Mouse (Mus musculus) heart, embryonic 14.5 days (tissue): ENCODE results near the gene Tent4b. TPM values are rescaled to one million over a fixed set of nuclear protein-coding genes. Genes with fewer than 3 reads are reported as not detected.

ENCODE experiments used
- ATAC-seq: fragments of 200-750 bp; cut with Nextera tagmentation; 2 replicates; pipeline ENCODE4 v1.8.0; 2017; ENCODE audit warnings: low read depth, moderate TSS enrichment; ENCODE audit not compliant: insufficient number of reproducible peaks, insufficient read depth, low FRiP score
- H3K27ac ChIP-seq, 2 experiments: fragments of 200-500 bp in 1 of 2; fragments of 300-500 bp in 1 of 2; sonication (generic) in 1 of 2; replicated peaks in 1 of 2; 2 replicates each; pipeline ENCODE4 v1.5.1; 2012 to 2014; ENCODE audit warnings: low read depth in 2 of 2, low read length in 2 of 2, control low read depth in 1 of 2, mild to moderate bottlenecking in 1 of 2, mixed read lengths in 1 of 2; ENCODE audit not compliant: control insufficient read depth in 1 of 2, insufficient read depth in 1 of 2
- H3K27me3 ChIP-seq: fragments of 300-500 bp; sonication (generic); 2 replicates; pipeline ENCODE4 v1.6.1; 2014; ENCODE audit warnings: mild to moderate bottlenecking, low read length, control low read depth; ENCODE audit not compliant: control insufficient read depth, insufficient read depth
- H3K36me3 ChIP-seq: fragments of 300-500 bp; sonication (generic); 2 replicates; pipeline ENCODE4 v1.6.1; 2014; ENCODE audit warnings: mild to moderate bottlenecking, control low read depth, low read length, mixed read lengths; ENCODE audit not compliant: control insufficient read depth, insufficient read depth
- H3K4me1 ChIP-seq, 2 experiments: fragments of 200-500 bp in 1 of 2; fragments of 300-500 bp in 1 of 2; sonication (generic) in 1 of 2; 2 replicates each; pipeline ENCODE4 v1.6.1; 2012 to 2014; ENCODE audit warnings: low read length in 2 of 2, control low read depth in 1 of 2, mixed read lengths in 1 of 2; ENCODE audit not compliant: control insufficient read depth in 2 of 2, insufficient read depth in 2 of 2
- H3K4me2 ChIP-seq: fragments of 300-500 bp; sonication (generic); 2 replicates; pipeline ENCODE4 v1.6.1; 2014; ENCODE audit warnings: mild to moderate bottlenecking, low read length
- H3K4me3 ChIP-seq, 2 experiments: fragments of 200-500 bp in 1 of 2; fragments of 300-500 bp in 1 of 2; sonication (generic) in 1 of 2; 2 replicates each; pipeline ENCODE4 v1.5.1; 2012 to 2014; ENCODE audit warnings: low read length in 2 of 2, mild to moderate bottlenecking in 2 of 2, control low read depth in 1 of 2, low read depth in 1 of 2, moderate library complexity in 1 of 2; ENCODE audit not compliant: control insufficient read depth in 1 of 2, insufficient read depth in 1 of 2
- H3K9ac ChIP-seq: fragments of 300-500 bp; sonication (generic); 2 replicates; pipeline ENCODE4 v1.6.1; 2014; ENCODE audit warnings: mild to moderate bottlenecking, low read length
- H3K9me3 ChIP-seq: fragments of 300-500 bp; sonication (generic); 2 replicates; pipeline ENCODE4 v1.6.1; 2016; ENCODE audit warnings: low read length, control low read depth; ENCODE audit not compliant: control insufficient read depth
- WGBS: fragments of 180-500 bp; shearing (Covaris S2); extraction: QIAGEN DNeasy Blood & Tissue Kit; methylation state at CpG from one replicate; pipeline ENCODE4 v1.1.7; 2014; 5-methylcytosine and 5-hydroxymethylcytosine counted together
- polyA plus RNA-seq: library from polyadenylated mRNA; unstranded; fragments of >200 nt; fragmentation: Nextera tagmentation; extraction: Ambion mirVana; gene quantifications from 2 replicates; pipeline ENCODE4 v1.2.1, GENCODE M21; 2014

Gene Tent4b
- polyA plus RNA-seq, 1 experiment from 2014 or later: 10.1 TPM

- Histone ChIP-seq H3K4me2 (no peak overlapping the region), H3K9me3 (no peaks in the 10 kb centered on the region), H3K4me1 (peaks cover 4 to 11% of the 10 kb centered on the region in 2 experiments; a peak in 2 of 4 replicates), H3K9ac (no peak overlapping the region), H3K36me3 (peaks cover 58% of the 10 kb centered on the region), H3K27me3 (no peaks in the 10 kb centered on the region), H3K27ac (no peak overlapping the region), H3K4me3 (no peak overlapping the region)
- no peak for ATAC-seq
- WGBS: 68% methylated on average over 6 of the region's 6 CpGs
These were observed 59.0 kb downstream of the Tent4b start for GRCm38 (mm10) chr8:88258024-88258423.

- Histone ChIP-seq H3K9me3 (no peaks in the 10 kb centered on the region), H3K36me3 (peaks cover 54% of the 10 kb centered on the region), H3K4me1 (peaks cover 4 to 11% of the 10 kb centered on the region in 2 experiments; a peak in 2 of 4 replicates), H3K27me3 (no peaks in the 10 kb centered on the region), H3K9ac (no peak overlapping the region), H3K4me3 (no peak overlapping the region), H3K4me2 (no peak overlapping the region), H3K27ac (no peak overlapping the region)
- WGBS: 83% methylated on average over 11 of the region's 11 CpGs
- no peak for ATAC-seq
These were observed 59.5 kb downstream of the Tent4b start for GRCm38 (mm10) chr8:88258544-88258943.

DNA sequence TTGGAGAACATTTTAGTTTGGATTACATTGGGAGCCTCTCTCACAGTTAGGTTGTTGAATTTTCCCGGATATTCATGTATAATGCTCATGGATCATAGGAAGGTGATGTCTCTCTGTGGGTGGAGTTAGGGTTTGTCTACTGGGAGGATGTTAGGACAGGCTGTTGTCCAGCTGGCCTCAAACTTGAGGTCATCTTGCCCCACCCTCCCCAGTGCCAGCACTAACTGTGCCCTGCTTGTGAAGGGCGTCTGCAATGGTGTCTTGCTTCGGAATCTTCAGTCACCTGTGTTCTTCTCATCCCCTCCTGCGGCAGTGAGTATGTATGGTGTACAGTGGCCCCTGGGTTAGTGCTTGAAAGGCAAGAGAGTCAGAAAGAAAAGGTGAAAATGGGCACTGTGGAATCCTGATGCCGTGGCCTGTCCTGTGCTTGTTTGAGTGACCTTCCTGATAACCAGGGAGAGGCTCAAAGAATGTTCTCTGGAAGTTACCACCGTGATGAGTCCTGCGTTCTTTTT is 61.5 kb downstream of the Tent4b start:
- peaks cover 5 to 13% of the 10 kb centered on the region in 2 experiments; a peak in 3 of 4 replicates for H3K4me1 ChIP-seq
- WGBS: 55% methylated on average over 7 of the region's 7 CpGs
- no peak overlapping the region for H3K4me2 ChIP-seq
- H3K36me3 ChIP-seq: peaks cover 37% of the 10 kb centered on the region
- H3K9ac ChIP-seq: no peak overlapping the region
- H3K27ac ChIP-seq: no peak overlapping the region
- no peak for ATAC-seq
- H3K27me3 ChIP-seq: no peaks in the 10 kb centered on the region
- H3K4me3 ChIP-seq: no peak overlapping the region
- no peaks in the 10 kb centered on the region for H3K9me3 ChIP-seq

GRCm38 (mm10) chr8:88262831-88263635 is 64.0 kb downstream of the Tent4b start:
- Histone ChIP-seq H3K4me2 (no peak overlapping the region), H3K27me3 (no peaks in the 10 kb centered on the region), H3K4me3 (no peak overlapping the region), H3K4me1 (peaks cover 7 to 15% of the 10 kb centered on the region in 2 experiments; a peak in 3 of 4 replicates), H3K27ac (no peak overlapping the region), H3K9ac (no peak overlapping the region), H3K36me3 (peaks cover 13% of the 10 kb centered on the region; the same call in 1 of the 2 replicates), H3K9me3 (no peaks in the 10 kb centered on the region)
- no peak for ATAC-seq
- 56% methylated on average over 14 of the region's 14 CpGs for WGBS

DNA sequence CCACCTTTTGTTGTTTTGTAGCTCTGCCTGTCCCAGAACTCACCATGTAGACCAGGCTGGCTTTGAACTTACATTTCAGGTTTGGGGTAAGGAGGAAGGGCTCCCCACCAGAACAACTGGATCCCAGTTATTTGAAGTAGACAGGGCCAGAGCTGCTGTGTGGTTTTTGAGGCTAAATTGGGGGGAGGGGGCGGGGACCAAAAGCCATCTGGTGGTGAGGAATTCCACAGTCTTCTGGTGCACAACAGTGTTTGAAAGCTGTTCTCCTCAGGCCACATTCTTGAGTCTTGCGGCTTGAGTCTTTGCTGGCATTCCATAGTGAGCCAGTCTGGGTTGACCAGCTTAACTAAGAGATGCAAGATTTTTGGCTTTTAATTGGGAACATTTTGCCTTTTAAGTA is 66.5 kb downstream of the Tent4b start:
- WGBS: 6% methylated on average over 2 of the region's 2 CpGs
- no peak overlapping the region for H3K4me3 ChIP-seq
- no peak overlapping the region for H3K9ac ChIP-seq
- no peak overlapping the region for H3K27ac ChIP-seq
- H3K4me1 ChIP-seq: peaks cover 7 to 13% of the 10 kb centered on the region in 2 experiments; a peak in 3 of 4 replicates
- ATAC-seq: no peak
- H3K36me3 ChIP-seq: no peaks in the 10 kb centered on the region
- H3K4me2 ChIP-seq: no peak overlapping the region
- no peaks in the 10 kb centered on the region for H3K27me3 ChIP-seq
- H3K9me3 ChIP-seq: no peaks in the 10 kb centered on the region

DNA sequence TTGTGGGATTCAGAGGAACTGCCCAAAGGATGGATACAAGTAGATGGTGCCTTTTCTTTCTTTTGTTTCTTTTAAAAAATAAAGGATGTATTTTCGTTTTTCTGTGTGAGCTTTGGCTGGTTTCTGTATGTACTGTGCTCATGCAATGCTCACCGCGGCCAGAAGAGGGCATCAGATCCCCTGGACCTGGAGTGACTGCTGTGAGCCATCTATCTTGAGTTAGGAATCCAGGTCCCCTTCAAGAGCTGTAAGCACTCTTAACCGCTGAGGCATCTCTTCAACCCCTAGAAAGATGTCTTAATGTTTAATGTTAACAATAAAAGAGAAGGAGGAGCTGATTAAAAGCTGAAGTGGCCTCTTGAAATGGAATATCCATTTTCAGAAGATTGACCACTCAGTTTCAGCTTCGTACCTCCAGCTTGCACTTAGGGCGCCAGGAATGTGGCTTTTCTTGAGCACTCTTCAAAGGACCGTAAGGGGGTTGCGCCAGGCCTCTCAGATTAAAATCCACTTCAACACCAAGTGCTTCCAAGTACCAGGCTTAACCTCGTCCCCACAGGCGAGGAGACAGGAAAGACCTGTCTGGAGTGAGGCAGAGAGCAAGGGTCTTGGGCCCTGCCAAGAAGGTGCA is 67.3 kb downstream of the Tent4b start:
- H3K27me3 ChIP-seq: no peaks in the 10 kb centered on the region
- H3K4me1 ChIP-seq: peaks cover 7 to 8% of the 10 kb centered on the region in 2 experiments; a peak in 3 of 4 replicates
- H3K36me3 ChIP-seq: no peaks in the 10 kb centered on the region
- H3K4me3 ChIP-seq: no peak overlapping the region
- H3K9ac ChIP-seq: no peak overlapping the region
- H3K9me3 ChIP-seq: no peaks in the 10 kb centered on the region
- no peak overlapping the region for H3K27ac ChIP-seq
- WGBS: 19% methylated on average over 10 of the region's 10 CpGs
- no peak for ATAC-seq
- H3K4me2 ChIP-seq: no peak overlapping the region

DNA sequence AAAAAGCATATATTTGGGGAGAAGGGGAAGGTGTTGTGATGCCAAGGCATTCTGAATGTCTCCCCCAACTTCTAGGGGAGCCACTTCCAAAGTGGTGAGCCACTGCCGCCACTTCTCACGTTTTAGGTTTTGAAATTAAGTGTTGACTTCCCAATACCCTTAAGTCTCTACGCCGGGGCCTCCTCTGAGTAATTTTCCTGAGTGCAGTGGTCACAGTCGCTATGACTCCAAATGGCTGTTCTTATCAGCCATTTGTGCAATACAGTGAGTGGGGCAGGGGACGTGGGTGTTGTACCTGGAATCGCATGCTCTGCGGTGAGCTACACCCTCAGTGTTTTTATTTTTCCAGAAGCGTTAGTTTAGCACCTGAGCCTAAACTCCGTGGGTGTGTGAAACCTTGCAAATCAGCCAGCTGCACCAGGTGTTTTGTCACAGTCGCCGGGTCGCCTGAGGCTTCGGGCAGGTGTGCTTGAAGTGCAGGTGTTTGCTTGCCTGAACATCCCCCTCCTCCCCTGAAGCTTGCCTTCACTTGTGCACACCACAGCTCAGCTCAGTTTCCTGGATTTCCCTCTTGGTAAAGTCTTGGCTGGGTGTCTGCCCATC is 67.9 kb downstream of the Tent4b start:
- no peak overlapping the region for H3K4me3 ChIP-seq
- H3K4me2 ChIP-seq: no peak overlapping the region
- H3K27ac ChIP-seq: no peak overlapping the region
- H3K36me3 ChIP-seq: no peaks in the 10 kb centered on the region
- peaks cover 6 to 7% of the 10 kb centered on the region in 2 experiments; a peak in 3 of 4 replicates for H3K4me1 ChIP-seq
- no peak for ATAC-seq
- WGBS: 74% methylated on average over 14 of the region's 14 CpGs
- no peaks in the 10 kb centered on the region for H3K9me3 ChIP-seq
- no peaks in the 10 kb centered on the region for H3K27me3 ChIP-seq
- H3K9ac ChIP-seq: no peak overlapping the region
